Mouse (Mus musculus) CH12.LX (cell line): Measurements from ENCODE around the gene Clmp. TPM values are rescaled to one million over a fixed set of nuclear protein-coding genes. Genes with fewer than 3 reads are reported as not detected.

Experiments used
- DNase-seq: peaks from one replicate; pipeline ENCODE4 v3.0.0-alpha.2; 2013; ENCODE audit errors: extremely low read depth
- H3K27ac ChIP-seq: 2 replicates; pipeline ENCODE4 v1.5.1; 2012; ENCODE audit warnings: low read depth, mild to moderate bottlenecking, control low read depth, moderate library complexity; ENCODE audit not compliant: insufficient read depth
- H3K27me3 ChIP-seq: replicated peaks from 2 replicates; pipeline ENCODE3; 2012; ENCODE audit warnings: inconsistent platforms
- H3K36me3 ChIP-seq, 2 experiments: replicated peaks in 1 of 2; 2 replicates each; pipeline versions ENCODE3 to v1.6.1; 2012; ENCODE audit warnings: inconsistent platforms in 1 of 2, low read length in 1 of 2, mild to moderate bottlenecking in 1 of 2, mixed read lengths in 1 of 2, moderate library complexity in 1 of 2; ENCODE audit not compliant: control insufficient read depth in 1 of 2, insufficient read depth in 1 of 2
- H3K4me1 ChIP-seq, 2 experiments: 2 replicates each; pipeline ENCODE4 v1.6.1; 2012; ENCODE audit warnings: inconsistent platforms in 1 of 2, moderate library complexity in 1 of 2; ENCODE audit not compliant: insufficient read depth in 2 of 2, control insufficient read depth in 1 of 2
- H3K4me2 ChIP-seq: 2 replicates; pipeline ENCODE4 v1.6.1; 2012; ENCODE audit warnings: low read depth, mild to moderate bottlenecking, control low read depth; ENCODE audit not compliant: poor library complexity, insufficient read depth, severe bottlenecking
- H3K4me3 ChIP-seq, 3 experiments: fragments of 150-350 bp in 1 of 3; sonication (generic) in 1 of 3; replicated peaks in 1 of 3; 2 replicates each; pipeline versions ENCODE3 to v1.5.1; 2011 to 2012; ENCODE audit warnings: low read depth in 2 of 3, low read length in 2 of 3, mild to moderate bottlenecking in 2 of 3, moderate library complexity in 2 of 3, control low read depth in 1 of 3, improper control_type of control experiment in 1 of 3, inconsistent platforms in 1 of 3, mixed read lengths in 1 of 3; ENCODE audit not compliant: poor library complexity in 1 of 3
- H3K79me2 ChIP-seq: replicated peaks from 2 replicates; pipeline ENCODE4 v1.6.1; 2012; ENCODE audit warnings: mild to moderate bottlenecking, moderate library complexity; ENCODE audit not compliant: control insufficient read depth, poor library complexity, insufficient read depth, severe bottlenecking; ENCODE audit errors: extremely low read depth
- H3K9ac ChIP-seq: 2 replicates; pipeline ENCODE4 v1.6.1; 2012; ENCODE audit warnings: low read depth, mild to moderate bottlenecking, control low read depth, moderate library complexity; ENCODE audit not compliant: insufficient read depth
- H3K9me3 ChIP-seq: replicated peaks from 2 replicates; pipeline ENCODE3; 2012; ENCODE audit warnings: low read length, inconsistent platforms, mixed read lengths
- BHLHE40 ChIP-seq: IDR thresholded peaks from 2 replicates; pipeline ENCODE4 v1.6.1; 2011; ENCODE audit warnings: mild to moderate bottlenecking, low read depth, low read length, improper control_type of control experiment
- CHD2 ChIP-seq: IDR thresholded peaks from 2 replicates; pipeline ENCODE4 v1.6.1; 2011; ENCODE audit warnings: low read length, improper control_type of control experiment
- CTCF ChIP-seq, 2 experiments: IDR thresholded peaks in 1 of 2; conservative IDR thresholded peaks in 1 of 2; 2 replicates each; pipeline ENCODE4 v1.5.1; 2011 to 2012; ENCODE audit warnings: low read depth in 2 of 2, low read length in 2 of 2, improper control_type of control experiment in 1 of 2, inconsistent platforms in 1 of 2, mild to moderate bottlenecking in 1 of 2, moderate library complexity in 1 of 2
- E2F4 ChIP-seq: IDR thresholded peaks from 2 replicates; pipeline ENCODE4 v1.6.1; 2011; ENCODE audit warnings: low read depth, low read length, improper control_type of control experiment; ENCODE audit not compliant: insufficient replicate concordance
- ELF1 ChIP-seq: IDR thresholded peaks from 2 replicates; pipeline ENCODE4 v1.6.1; 2014; ENCODE audit warnings: low read depth, mild to moderate bottlenecking, inconsistent platforms, low read length, improper control_type of control experiment
- EP300 ChIP-seq: IDR thresholded peaks from 2 replicates; pipeline ENCODE4 v1.6.1; 2011; ENCODE audit warnings: low read length, improper control_type of control experiment
- GABPA ChIP-seq: IDR thresholded peaks from 2 replicates; pipeline ENCODE4 v1.6.1; 2012; ENCODE audit warnings: low read depth, low read length, improper control_type of control experiment, inconsistent platforms; ENCODE audit not compliant: insufficient replicate concordance
- HCFC1 ChIP-seq: IDR thresholded peaks from 2 replicates; pipeline ENCODE4 v1.6.1; 2012; ENCODE audit warnings: low read depth, mild to moderate bottlenecking, inconsistent platforms, low read length, improper control_type of control experiment
- IRF4 ChIP-seq: IDR thresholded peaks from 2 replicates; pipeline ENCODE4 v1.6.1; 2014; ENCODE audit warnings: low read depth, mild to moderate bottlenecking, inconsistent platforms, low read length, improper control_type of control experiment
- JUN ChIP-seq: IDR thresholded peaks from 2 replicates; pipeline ENCODE4 v1.6.1; 2011; ENCODE audit warnings: low read depth, mild to moderate bottlenecking, low read length, improper control_type of control experiment, moderate library complexity; ENCODE audit not compliant: insufficient read depth
- MXI1 ChIP-seq: IDR thresholded peaks from 2 replicates; pipeline ENCODE4 v1.6.1; 2011; ENCODE audit warnings: mild to moderate bottlenecking, low read depth, low read length, improper control_type of control experiment
- NELFE ChIP-seq: IDR thresholded peaks from 2 replicates; pipeline ENCODE4 v1.6.1; 2011; ENCODE audit warnings: low read depth, low read length, improper control_type of control experiment
- PAX5 ChIP-seq: IDR thresholded peaks from 2 replicates; pipeline ENCODE4 v1.6.1; 2012; ENCODE audit warnings: low read length, inconsistent platforms, mixed read lengths
- POLR2A ChIP-seq: IDR thresholded peaks from 2 replicates; pipeline ENCODE4 v1.6.1; 2011; ENCODE audit warnings: low read depth, mild to moderate bottlenecking, improper control_type of control experiment, low read length
- RCOR1 ChIP-seq: conservative IDR thresholded peaks from 2 replicates; pipeline ENCODE4 v1.6.1; 2012; ENCODE audit warnings: low read depth, mild to moderate bottlenecking, inconsistent platforms, low read length, improper control_type of control experiment
- SIN3A ChIP-seq: IDR thresholded peaks from 2 replicates; pipeline ENCODE4 v1.6.1; 2012; ENCODE audit warnings: low read length, improper control_type of control experiment, inconsistent platforms
- TBP ChIP-seq: conservative IDR thresholded peaks from 2 replicates; pipeline ENCODE4 v1.6.1; 2011; ENCODE audit warnings: low read depth, low read length, improper control_type of control experiment
- TCF12 ChIP-seq: IDR thresholded peaks from 2 replicates; pipeline ENCODE4 v1.6.1; 2014; ENCODE audit warnings: low read depth, mild to moderate bottlenecking, inconsistent platforms, low read length, improper control_type of control experiment
- UBTF ChIP-seq: IDR thresholded peaks from 2 replicates; pipeline ENCODE4 v1.6.1; 2012; ENCODE audit warnings: low read depth, mild to moderate bottlenecking, inconsistent platforms, low read length, improper control_type of control experiment, moderate library complexity
- USF2 ChIP-seq: conservative IDR thresholded peaks from 2 replicates; pipeline ENCODE4 v1.6.1; 2011; ENCODE audit warnings: low read depth, low read length, improper control_type of control experiment
- ZC3H11A ChIP-seq: IDR thresholded peaks from 2 replicates; pipeline ENCODE4 v1.6.1; 2012; ENCODE audit warnings: low read depth, mild to moderate bottlenecking, inconsistent platforms, low read length, improper control_type of control experiment
- ZKSCAN1 ChIP-seq: IDR thresholded peaks from 2 replicates; pipeline ENCODE4 v1.6.1; 2012; ENCODE audit warnings: low read depth, inconsistent platforms, low read length, improper control_type of control experiment, borderline replicate concordance
- ZMIZ1 ChIP-seq: IDR thresholded peaks from 2 replicates; pipeline ENCODE4 v1.6.1; 2012; ENCODE audit warnings: low read depth, mild to moderate bottlenecking, inconsistent platforms, low read length, improper control_type of control experiment
- ZNF384 ChIP-seq: IDR thresholded peaks from 2 replicates; pipeline ENCODE4 v1.6.1; 2012; ENCODE audit warnings: low read depth, low read length, improper control_type of control experiment, inconsistent platforms
- dilution Hi-C: fragments of 300-500 bp; cut with MboI; formaldehyde crosslinking; loops from 2 replicates; pipeline ENCODE4 v1.14.3; 2020; ENCODE audit warnings: low sequenced_read_pairs; ENCODE audit not compliant: extremely low pct_unique_long_range_greater_than_20kb, extremely low pct_ligation_motif_present
- in situ Hi-C: fragments of 300-500 bp; cut with MboI; formaldehyde crosslinking; loops from 3 replicates; pipeline ENCODE4 v1.14.3; 2019; ENCODE audit warnings: low sequenced_read_pairs, low pct_ligation_motif_present, low pct_unique_long_range_greater_than_20kb, mixed read lengths
- polyA plus RNA-seq: library from polyadenylated mRNA; unstranded; fragments of >175 nt; gene quantifications from 2 replicates; pipeline ENCODE4 v1.2.1, GENCODE M21; 2012; ENCODE audit warnings: low read depth; ENCODE audit not compliant: insufficient read length
- total RNA-seq, 2 experiments: library from RNA; depleted of rRNA; stranded (reverse); fragments of 300-350 nt in 1 of 2; fragments of >200 nt in 1 of 2; gene quantifications; 2 replicates each; pipeline ENCODE4 v1.2.3; 2012 to 2014

The Clmp gene
- total and polyA plus RNA-seq, 3 experiments = not detected

DNA sequence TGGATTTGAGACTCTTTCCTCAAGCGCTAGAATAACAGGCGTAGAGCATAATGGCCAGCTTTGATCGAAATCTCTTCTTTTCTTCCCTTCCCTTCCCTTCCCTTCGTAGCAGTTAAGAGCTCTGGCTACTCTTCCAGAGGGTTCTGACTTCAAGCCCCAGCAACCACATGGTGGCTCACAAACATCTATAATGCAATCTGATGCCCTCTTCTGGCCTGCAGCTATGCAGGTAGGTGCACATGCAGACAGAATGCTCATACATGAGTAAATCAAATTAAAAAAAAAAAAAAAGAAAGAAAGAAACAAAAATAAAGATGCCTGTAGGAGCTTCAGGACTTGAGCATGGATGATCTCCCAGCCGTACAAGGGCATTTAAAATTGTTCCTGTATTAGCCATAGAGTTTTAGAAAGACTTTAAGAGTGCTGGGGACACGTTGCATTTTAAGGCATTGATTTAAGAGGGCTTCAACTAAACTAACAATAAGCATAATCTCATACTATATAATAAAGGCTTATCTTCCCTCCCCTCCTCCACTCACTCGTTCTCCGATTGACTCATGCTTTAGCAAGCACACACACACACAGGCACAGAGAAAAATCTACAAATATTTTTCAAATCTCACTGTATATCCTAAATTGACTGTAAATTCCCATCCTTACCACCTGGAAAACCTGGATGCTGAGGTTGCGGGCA is 79.3 kb downstream of the Clmp start (continued):
- TF ChIP-seq JUN = no peak
- TF ChIP-seq IRF4 = no peak
- TF ChIP-seq BHLHE40 = no peak
- peak in 1 of 2 experiments; percentile 54; a peak in 2 of 4 replicates for TF ChIP-seq CTCF (conservative IDR thresholded peaks at IDR 0.05 in 1 of 2, IDR thresholded peaks at IDR 0.05 in 1 of 2; ENCODE audit: low read depth in 2 of 2, low read length in 2 of 2)
- TF ChIP-seq ZC3H11A = no peak
- TF ChIP-seq ZKSCAN1 = no peak
- TF ChIP-seq NELFE = 0 out of 2 replicates have a peak, but pooled peaks have one; percentile 16
- no peak for TF ChIP-seq E2F4
- TF ChIP-seq PAX5 = no peak
- TF ChIP-seq EP300 = 0 out of 2 replicates have a peak, but pooled peaks have one; percentile 7
- no peak for TF ChIP-seq TBP
- no peak for TF ChIP-seq UBTF
- TF ChIP-seq ELF1 = no peak
- TF ChIP-seq CHD2 = peak; percentile 43; the same call in 1 of the 2 replicates
- no peak for TF ChIP-seq GABPA
- TF ChIP-seq USF2 = no peak
- TF ChIP-seq RCOR1 = no peak
- no peak for TF ChIP-seq TCF12
- no peak for TF ChIP-seq ZMIZ1
- TF ChIP-seq SIN3A = peak; percentile 50; the same call in 1 of the 2 replicates

- H3K9me3 ChIP-seq = no peaks in the 10 kb centered on the region
- peak overlapping the region; percentile 59 for H3K4me2 ChIP-seq
- TF ChIP-seq EP300 = no peak
- TF ChIP-seq TBP = peak; percentile 62; the same call in 1 of the 2 replicates
- peak; percentile 59 for TF ChIP-seq POLR2A
- no peak for TF ChIP-seq ZNF384
- peak; percentile 40; the same call in 1 of the 2 replicates for TF ChIP-seq IRF4
- TF ChIP-seq TCF12 = peak; percentile 19; the same call in 1 of the 2 replicates
- peak; percentile 41; the same call in 1 of the 2 replicates for TF ChIP-seq MXI1
- TF ChIP-seq ELF1 = peak; percentile 83
- no peak for TF ChIP-seq USF2
- TF ChIP-seq NELFE = peak; percentile 6; the same call in 1 of the 2 replicates
- TF ChIP-seq SIN3A = peak; percentile 24; the same call in 1 of the 2 replicates
- TF ChIP-seq HCFC1 = peak; percentile 60
- in situ Hi-C loops = loop anchor here (25.0 kb wide), 1 partner anchor 353 kb away; no protein-coding TSS in a partner anchor
- H3K27me3 ChIP-seq = no peaks in the 10 kb centered on the region
- dilution Hi-C loops = no loop called here
- no peak for DNase-seq
- H3K9ac ChIP-seq = peak overlapping the region; percentile 63; the same call in 1 of the 2 replicates
- peaks cover 3 to 8% of the 10 kb centered on the region in 2 experiments; a peak in 2 of 4 replicates for H3K4me1 ChIP-seq
- H3K79me2 ChIP-seq = no peaks in the 10 kb centered on the region
- H3K27ac ChIP-seq = no peak overlapping the region
- peak overlapping the region in 2 of 3 experiments; percentile 24 to 30 for H3K4me3 ChIP-seq
- no peaks in the 10 kb centered on the region for H3K36me3 ChIP-seq
Observed at GRCm38 (mm10) chr9:40765581-40765940, 79.8 kb downstream of the Clmp start.
